Mouse (Mus musculus) bone marrow macrophage, adult 2 months (primary cell): ENCODE results near the gene Dido1.

ENCODE experiments used
- CTCF ChIP-seq: IDR thresholded peaks from 2 replicates; pipeline ENCODE4 v1.5.1; 2012; ENCODE audit warnings: low read depth, mild to moderate bottlenecking, low read length, moderate library complexity
- POLR2A ChIP-seq: IDR thresholded peaks from 2 replicates; pipeline ENCODE4 v1.6.1; 2012; ENCODE audit warnings: mild to moderate bottlenecking, low read depth, low read length, borderline replicate concordance

- TF ChIP-seq CTCF (no peak), POLR2A (no peak)
These were observed 25.4 kb upstream of the Dido1 start for GRCm38 (mm10) chr2:180735232-180735631.
